Mouse (Mus musculus) CD4-positive helper T cell, adult 2 months (primary cell): ENCODE data around the gene Prrt4.
"Not testable (repeated sequence)": the region's sequence is repeated elsewhere in the genome, so short reads cannot be mapped to it uniquely, and the experiment has no call there.

Experiments used
- DNase-seq: peaks from one replicate; pipeline ENCODE4 v3.0.0-alpha.2; 2012; ENCODE audit warnings: low read depth, missing footprints, low spot score

The Prrt4 gene

DNA sequence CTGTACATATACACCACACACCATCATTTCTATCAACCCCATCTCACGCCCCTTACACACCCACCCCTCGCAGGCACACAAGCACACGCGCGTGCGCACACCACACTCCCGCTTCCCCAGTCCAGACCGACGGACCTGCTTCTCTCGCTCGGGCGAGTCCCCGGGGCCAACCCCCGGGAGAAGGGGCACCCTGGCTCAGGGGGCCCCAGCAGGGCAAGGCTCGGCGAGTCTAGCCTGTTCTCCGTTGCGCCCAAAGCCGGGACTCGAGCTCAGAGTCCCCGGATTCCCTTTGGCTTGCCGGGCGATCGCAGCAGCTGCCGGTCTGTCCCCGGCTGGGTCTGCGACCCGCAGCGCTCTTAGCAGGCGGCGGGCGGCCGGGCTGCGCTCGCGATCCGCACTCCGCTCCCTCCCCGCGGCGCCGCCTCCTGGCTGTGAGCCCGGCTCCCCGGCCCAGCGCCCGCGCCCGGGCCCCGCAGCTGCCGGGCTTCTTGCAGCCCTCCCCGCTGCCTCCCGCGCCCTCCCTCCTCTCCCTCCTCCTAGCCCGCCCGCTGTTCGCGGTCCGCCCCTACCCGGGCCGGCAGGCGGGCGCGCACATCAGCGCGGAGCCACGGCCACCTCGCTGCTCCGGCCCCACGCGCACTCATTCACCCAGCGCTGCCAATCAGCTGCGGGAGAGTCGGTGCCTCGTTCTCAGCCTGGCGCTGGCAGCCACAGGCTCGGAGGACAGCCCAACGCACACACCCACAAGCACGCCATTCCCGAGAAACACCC is at the start of gene Prrt4:
Gene Prrt4 (minus strand): TSS at position 697 of the 771 bp plus-strand sequence.
- peak; percentile 21 for DNase-seq

- not testable (repeated sequence) for DNase-seq
These were observed 38.3 kb upstream of the Prrt4 start for GRCm38 (mm10) chr6:29217717-29218116.

DNA sequence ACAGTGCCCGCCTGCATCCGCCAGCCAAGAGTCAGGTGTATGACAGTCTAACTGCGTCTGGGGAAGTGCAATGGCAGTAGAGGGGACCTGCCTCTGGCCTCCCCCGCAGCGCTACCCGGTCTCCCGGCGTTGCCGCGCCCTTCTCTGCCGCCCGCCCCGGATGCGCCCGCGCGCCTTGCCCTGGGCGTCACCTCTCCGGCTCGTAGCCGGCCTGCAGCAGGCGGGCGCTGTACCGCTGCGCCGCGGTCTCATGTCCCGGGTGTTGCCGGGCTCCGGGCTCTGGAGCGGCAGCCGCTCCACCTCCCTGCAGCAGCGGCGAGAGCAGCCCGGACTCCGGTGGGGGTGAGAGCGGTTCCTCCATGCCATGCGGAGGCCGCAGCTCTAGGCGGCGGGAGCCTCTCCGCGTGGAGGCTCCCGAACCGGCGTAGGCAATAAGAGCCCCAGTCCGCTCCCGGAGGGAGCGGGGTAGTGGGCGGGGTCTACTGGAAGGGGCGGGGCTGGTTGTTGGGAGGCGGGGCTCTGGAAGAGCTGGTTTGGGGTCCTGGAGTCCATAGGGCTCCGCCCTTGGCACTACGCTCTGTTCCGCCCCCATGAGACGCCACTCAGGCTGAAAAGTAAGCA is 36.6 kb upstream of the Prrt4 start, which contains the start of gene Impdh1:
Gene Impdh1 (minus strand): TSS at position 484 of the 621 bp plus-strand sequence.
- peak; percentile 89 for DNase-seq

- no peak for DNase-seq
These were observed 35.8 kb upstream of the Prrt4 start for GRCm38 (mm10) chr6:29215181-29215580.

DNA sequence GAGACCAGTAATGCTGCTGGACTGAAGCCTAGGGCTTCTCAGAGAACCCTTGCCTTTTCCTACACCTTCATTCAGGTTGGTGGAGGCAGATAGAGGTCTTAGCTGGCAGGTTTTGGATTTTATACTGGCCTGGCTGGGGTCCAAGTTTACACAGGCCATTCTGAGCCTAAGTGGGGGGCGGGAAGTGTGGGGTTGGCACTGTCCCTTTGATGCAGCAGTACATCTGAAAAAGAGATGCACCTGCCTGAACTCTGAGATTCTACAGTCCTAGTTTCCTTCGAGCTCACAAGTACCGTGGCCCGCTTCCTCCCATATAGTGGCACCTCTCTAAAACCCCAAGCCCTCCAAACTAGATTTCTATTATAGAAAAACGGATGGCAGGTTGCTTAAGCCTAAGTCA is 35.4 kb upstream of the Prrt4 start:
- DNase-seq, result peak; percentile 47

DNA sequence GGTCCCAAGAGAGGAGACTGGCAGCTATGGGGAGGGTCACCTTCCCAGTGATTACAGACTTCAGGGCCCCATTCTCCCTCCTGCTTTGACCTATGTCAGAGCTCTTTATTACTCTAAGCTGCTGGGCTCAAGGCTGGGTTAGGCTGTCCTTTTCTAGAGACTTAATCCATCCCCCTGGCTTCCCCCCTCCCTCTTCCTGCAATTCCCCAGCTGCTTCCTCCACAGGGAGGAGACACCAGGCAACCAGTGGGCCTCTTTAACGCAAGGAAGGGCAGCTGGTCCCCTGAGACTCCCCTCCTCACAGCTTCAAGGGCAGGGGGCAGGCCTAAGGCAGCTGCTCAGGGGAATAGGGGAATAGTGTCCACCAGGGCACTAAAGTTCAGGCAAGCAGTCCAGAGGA is 34.9 kb upstream of the Prrt4 start:
- no peak for DNase-seq

- no peak for DNase-seq
These were observed 34.1 kb upstream of the Prrt4 start for GRCm38 (mm10) chr6:29213436-29213835.

DNA sequence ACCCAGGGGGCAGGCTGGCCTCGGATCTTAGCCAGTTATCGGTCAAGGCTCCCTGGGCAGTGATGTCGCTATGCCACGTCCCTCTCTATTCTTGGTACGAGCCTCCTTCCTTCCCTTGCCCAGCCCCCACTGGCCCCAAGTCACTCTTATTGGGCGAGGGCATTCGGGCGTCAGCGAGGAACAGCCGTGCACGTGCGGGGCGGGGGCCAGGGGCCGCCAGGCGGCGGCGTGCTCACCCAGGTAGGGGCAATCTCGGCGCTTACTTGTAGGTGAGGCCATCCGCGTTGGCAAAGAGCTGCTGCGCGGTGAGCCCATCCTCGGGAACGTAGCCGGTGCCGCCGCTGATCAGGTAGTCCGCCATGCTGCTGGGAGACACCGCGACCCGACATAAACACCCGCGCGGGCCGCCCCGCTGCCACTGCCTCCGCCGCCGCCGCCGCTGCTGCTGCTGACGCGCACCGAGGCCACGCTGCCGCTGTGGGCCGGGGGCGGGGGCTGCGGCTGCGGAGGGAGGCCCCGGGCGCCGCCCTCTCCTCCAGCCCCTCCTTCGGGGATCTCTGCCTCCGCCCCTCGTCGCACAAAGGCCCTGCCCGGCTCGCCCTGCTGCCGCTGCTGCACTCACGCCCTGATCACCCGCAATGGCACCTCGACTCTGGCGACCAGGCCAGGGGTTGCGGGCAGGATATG is 32.6 kb upstream of the Prrt4 start:
- peak; percentile 93 for DNase-seq

GRCm38 (mm10) chr6:29211146-29211545 is 31.8 kb upstream of the Prrt4 start:
- peak; percentile 25 for DNase-seq

GRCm38 (mm10) chr6:29210231-29210936 is 31.0 kb upstream of the Prrt4 start:
- DNase-seq, result no peak

GRCm38 (mm10) chr6:29208178-29208577 is 28.8 kb upstream of the Prrt4 start:
- DNase-seq, result no peak

GRCm38 (mm10) chr6:29207017-29207416 is 27.6 kb upstream of the Prrt4 start:
- DNase-seq, result no peak

DNA sequence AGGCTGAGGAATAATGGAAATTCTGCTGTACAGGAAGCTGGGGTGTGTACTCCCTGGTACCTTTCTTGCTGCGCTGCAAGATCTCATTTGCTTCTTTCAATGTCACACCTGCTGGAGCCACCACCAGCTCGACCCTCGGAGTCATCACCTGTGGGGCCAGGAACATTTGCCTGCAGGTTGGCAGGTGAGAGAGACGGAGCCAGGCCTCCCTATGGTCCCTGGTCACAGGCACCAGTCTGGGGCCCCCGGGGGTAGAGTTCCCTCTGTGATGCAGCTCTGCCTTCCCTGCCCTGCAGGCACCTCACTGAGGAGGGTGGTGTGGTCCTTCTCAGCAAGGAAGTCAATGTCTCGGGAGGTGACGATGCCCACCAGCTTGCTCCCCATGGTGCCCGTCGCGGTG is 26.6 kb upstream of the Prrt4 start:
- DNase-seq, result no peak

- peak; percentile 32 for DNase-seq
These were observed 25.7 kb upstream of the Prrt4 start for GRCm38 (mm10) chr6:29204932-29205614.

- DNase-seq, result no peak
These were observed 24.6 kb upstream of the Prrt4 start for GRCm38 (mm10) chr6:29203861-29204585.

DNA sequence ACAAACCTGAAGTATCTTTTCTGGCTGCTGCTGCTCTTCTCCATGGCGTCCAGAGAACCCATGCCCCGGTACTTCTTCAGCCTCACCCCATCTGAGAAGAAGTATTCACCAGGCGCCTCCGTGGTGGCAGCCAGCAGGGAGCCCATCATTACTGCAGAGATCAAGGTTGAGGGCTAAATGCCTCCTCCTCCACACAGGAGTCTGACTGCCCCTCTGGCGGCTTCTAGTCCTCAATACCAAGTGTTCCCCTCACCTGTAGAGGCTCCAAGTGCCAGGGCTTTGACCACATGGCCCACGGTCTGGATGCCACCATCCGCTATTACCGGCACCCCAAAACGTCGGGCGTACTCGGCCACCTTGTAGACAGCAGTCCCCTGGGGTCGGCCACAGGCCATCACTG is 23.7 kb upstream of the Prrt4 start:
- no peak for DNase-seq

GRCm38 (mm10) chr6:29201988-29202387 is 22.6 kb upstream of the Prrt4 start:
- no peak for DNase-seq

DNA sequence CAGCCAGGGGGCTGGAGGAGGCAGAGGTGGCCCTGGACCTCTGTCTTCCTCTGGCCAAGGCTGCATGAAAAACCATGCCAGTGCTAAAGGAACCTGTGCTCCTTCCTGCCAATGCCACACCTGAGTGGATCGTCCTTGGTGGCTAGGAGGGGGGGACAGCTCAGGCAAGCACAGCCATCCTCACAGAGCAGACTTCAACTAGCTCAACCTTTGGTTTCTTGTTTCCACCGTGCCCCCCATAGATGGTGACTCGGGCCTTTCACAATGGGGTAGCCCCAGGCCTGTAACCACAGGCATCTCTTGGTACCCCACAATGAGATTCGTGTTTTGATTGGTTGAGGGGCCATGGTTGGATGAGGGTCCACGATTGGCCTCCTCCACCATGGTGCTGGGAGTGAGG is 22.0 kb upstream of the Prrt4 start:
- DNase-seq, result no peak

DNA sequence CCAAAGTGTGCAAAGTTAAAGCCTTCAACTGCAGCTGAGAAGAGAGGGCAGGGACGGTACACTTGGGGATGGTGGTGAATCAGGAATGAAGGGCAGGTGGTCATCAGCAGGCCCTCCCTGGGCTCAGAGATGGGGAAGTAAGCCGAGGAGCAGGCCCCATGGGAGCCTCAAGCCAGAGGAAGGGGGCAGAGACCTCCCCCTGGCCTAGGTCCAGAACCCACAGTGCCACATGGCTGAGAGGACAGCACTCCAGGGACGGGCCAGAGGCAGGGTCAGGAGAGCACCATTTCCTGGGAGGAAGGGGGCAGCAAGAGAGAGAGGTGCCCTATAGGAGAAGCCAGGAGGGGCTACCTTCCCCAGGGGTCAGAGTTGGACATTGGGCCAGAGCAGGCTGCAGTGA is 21.1 kb upstream of the Prrt4 start:
- no peak for DNase-seq

- DNase-seq, result no peak
These were observed 20.0 kb upstream of the Prrt4 start for GRCm38 (mm10) chr6:29199223-29199855.
